Mouse (Mus musculus) limb, embryonic 10.5 days (tissue): ENCODE measurements at regions not wholly inside any gene's neighbourhood (a gene's known extent, or its start where the extent isn't known, plus 50 kb on each side); places are given as distances from the start of the nearest gene placed in this dataset.
A peak's percentile ranks its signal among the peaks of the same experiment; 100 is the strongest.

Source experiments
- DNase-seq: peaks from one replicate; pipeline ENCODE4 v3.0.0-alpha.2; 2017; ENCODE audit warnings: low spot score
- H3K27ac ChIP-seq: fragments of 300-500 bp; sonication (generic); 2 replicates; pipeline ENCODE4 v1.5.1; 2016; ENCODE audit warnings: mild to moderate bottlenecking
- H3K27me3 ChIP-seq: fragments of 300-500 bp; sonication (generic); 2 replicates; pipeline ENCODE4 v1.6.1; 2016; ENCODE audit warnings: low read depth, mild to moderate bottlenecking; ENCODE audit not compliant: poor library complexity, severe bottlenecking
- H3K36me3 ChIP-seq: fragments of 300-500 bp; sonication (generic); 2 replicates; pipeline ENCODE4 v1.6.1; 2016; ENCODE audit warnings: mild to moderate bottlenecking, moderate library complexity
- H3K4me1 ChIP-seq: fragments of 300-500 bp; sonication (generic); 2 replicates; pipeline ENCODE4 v1.6.1; 2016
- H3K4me3 ChIP-seq: fragments of 300-500 bp; sonication (generic); 2 replicates; pipeline ENCODE4 v1.5.1; 2016; ENCODE audit warnings: mild to moderate bottlenecking, moderate library complexity
- H3K9me3 ChIP-seq: fragments of 300-500 bp; sonication (generic); replicated peaks from 2 replicates; pipeline ENCODE4 v1.6.1; 2016; ENCODE audit warnings: mild to moderate bottlenecking
- WGBS: fragments of 180-500 bp; shearing (Covaris S2); methylation state at CpG from one replicate; pipeline ENCODE4 v1.1.7; 2016; 5-methylcytosine and 5-hydroxymethylcytosine counted together

DNA sequence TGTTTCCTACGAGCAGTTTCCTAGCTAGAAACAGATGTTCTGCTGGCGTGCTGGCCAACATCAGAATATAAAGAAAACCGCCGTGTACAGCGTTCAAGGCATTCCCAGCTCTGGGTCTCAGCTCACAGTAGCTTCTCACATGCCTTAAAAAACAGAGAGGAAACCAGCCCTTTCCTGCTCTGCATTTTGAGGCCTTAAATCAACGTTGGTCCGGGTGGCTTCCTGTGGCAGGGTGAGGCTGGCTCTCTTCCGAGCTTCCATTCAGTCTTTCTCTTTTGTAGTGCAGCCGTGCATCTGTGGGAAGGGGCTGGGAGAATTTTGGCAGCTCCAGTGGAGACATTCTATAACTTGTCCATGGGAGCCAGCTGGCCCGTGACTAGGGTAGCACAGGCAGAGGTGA lies 135.9 kb upstream of the Unc93a2 start:
- DNase-seq = no peak
- H3K9me3 ChIP-seq = no peaks in the 10 kb centered on the region
- WGBS = 74% methylated on average over 10 of the region's 10 CpGs
- H3K4me1 ChIP-seq = peaks cover 9% of the 10 kb centered on the region
- H3K36me3 ChIP-seq = no peaks in the 10 kb centered on the region
- H3K4me3 ChIP-seq = no peak overlapping the region
- no peaks in the 10 kb centered on the region for H3K27me3 ChIP-seq
- peak overlapping the region; percentile 57; the same call in 1 of the 2 replicates for H3K27ac ChIP-seq
